Mouse (Mus musculus) MEL (cell line): ENCODE data around the gene Lrrc4b. TPM values are rescaled to one million over a fixed set of nuclear protein-coding genes. Genes with fewer than 3 reads are reported as not detected.

ENCODE experiments used
- DNase-seq: peaks from one replicate; pipeline ENCODE4 v3.0.0; 2011; ENCODE audit warnings: low read depth, low spot score
- H3K27ac ChIP-seq: 2 replicates; pipeline ENCODE4 v1.5.1; 2012; ENCODE audit warnings: low read depth, mild to moderate bottlenecking, control low read depth, low read length, moderate library complexity; ENCODE audit not compliant: control insufficient read depth
- H3K27me3 ChIP-seq, 2 experiments: fragments of 150-350 bp in 1 of 2; sonication (generic) in 1 of 2; 2 replicates each; pipeline ENCODE4 v1.6.1; 2012; ENCODE audit warnings: low read length in 2 of 2, mild to moderate bottlenecking in 2 of 2, improper control_type of control experiment in 1 of 2, moderate library complexity in 1 of 2; ENCODE audit not compliant: insufficient read depth in 2 of 2, control insufficient read depth in 1 of 2
- H3K36me3 ChIP-seq, 2 experiments: 2 replicates each; pipeline ENCODE4 v1.6.1; 2012 to 2014; ENCODE audit warnings: low read length in 2 of 2, improper control_type of control experiment in 1 of 2, inconsistent platforms in 1 of 2, mild to moderate bottlenecking in 1 of 2; ENCODE audit not compliant: insufficient read depth in 2 of 2, control insufficient read depth in 1 of 2
- H3K4me1 ChIP-seq, 2 experiments: fragments of 150-350 bp in 1 of 2; sonication (generic) in 1 of 2; 2 replicates each; pipeline ENCODE4 v1.6.1; 2012; ENCODE audit warnings: low read length in 2 of 2, improper control_type of control experiment in 1 of 2, mild to moderate bottlenecking in 1 of 2; ENCODE audit not compliant: insufficient read depth in 2 of 2, control insufficient read depth in 1 of 2
- H3K4me3 ChIP-seq, 2 experiments: fragments of 150-350 bp in 1 of 2; sonication (generic) in 1 of 2; 2 replicates each; pipeline ENCODE4 v1.5.1; 2012; ENCODE audit warnings: low read depth in 2 of 2, low read length in 2 of 2, mild to moderate bottlenecking in 2 of 2, moderate library complexity in 2 of 2, control low read depth in 1 of 2, improper control_type of control experiment in 1 of 2; ENCODE audit not compliant: control insufficient read depth in 1 of 2, insufficient read depth in 1 of 2
- H3K79me2 ChIP-seq: 2 replicates; pipeline ENCODE4 v1.6.1; 2012; ENCODE audit warnings: mild to moderate bottlenecking, low read length, moderate library complexity; ENCODE audit not compliant: control insufficient read depth, poor library complexity, insufficient read depth
- H3K9ac ChIP-seq: 2 replicates; pipeline ENCODE4 v1.6.1; 2012; ENCODE audit warnings: low read depth, mild to moderate bottlenecking, control low read depth, low read length, moderate library complexity; ENCODE audit not compliant: control insufficient read depth, poor library complexity, severe bottlenecking
- H3K9me3 ChIP-seq: fragments of 150-350 bp; sonication (generic); replicated peaks from 2 replicates; pipeline ENCODE4 v1.6.1; 2012; ENCODE audit warnings: mild to moderate bottlenecking, low read length, improper control_type of control experiment, moderate library complexity; ENCODE audit not compliant: insufficient read depth
- BHLHE40 ChIP-seq: IDR thresholded peaks from 2 replicates; pipeline ENCODE4 v1.6.1; 2012; ENCODE audit warnings: low read depth, mild to moderate bottlenecking, inconsistent platforms, low read length, improper control_type of control experiment, borderline replicate concordance
- EP300 ChIP-seq, 2 experiments: IDR thresholded peaks; 2 replicates each; pipeline ENCODE4 v1.6.1; 2011; ENCODE audit warnings: improper control_type of control experiment in 2 of 2, low read length in 2 of 2, low read depth in 1 of 2, mild to moderate bottlenecking in 1 of 2
- ETS1 ChIP-seq: IDR thresholded peaks from 2 replicates; pipeline ENCODE4 v1.6.1; 2012; ENCODE audit warnings: low read depth, mild to moderate bottlenecking, inconsistent platforms, low read length, improper control_type of control experiment, moderate library complexity
- GABPA ChIP-seq: IDR thresholded peaks from 2 replicates; pipeline ENCODE4 v1.6.1; 2012; ENCODE audit warnings: low read depth, mild to moderate bottlenecking, inconsistent platforms, low read length, improper control_type of control experiment, moderate library complexity
- JUND ChIP-seq: IDR thresholded peaks from 2 replicates; pipeline ENCODE4 v1.6.1; 2011; ENCODE audit warnings: low read depth, mild to moderate bottlenecking, improper control_type of control experiment, low read length
- KAT2A ChIP-seq: conservative IDR thresholded peaks from 2 replicates; pipeline ENCODE4 v1.6.1; 2012; ENCODE audit warnings: low read depth, low read length, improper control_type of control experiment, inconsistent platforms
- MEF2A ChIP-seq: IDR thresholded peaks from 2 replicates; pipeline ENCODE4 v1.6.1; 2014; ENCODE audit warnings: low read depth, mild to moderate bottlenecking, inconsistent platforms, low read length, improper control_type of control experiment; ENCODE audit not compliant: poor library complexity, insufficient replicate concordance, severe bottlenecking; ENCODE audit errors: extremely low read depth
- MYC ChIP-seq: IDR thresholded peaks from 2 replicates; pipeline ENCODE4 v1.6.1; 2011; ENCODE audit warnings: low read depth, mild to moderate bottlenecking, low read length, improper control_type of control experiment, moderate library complexity
- NELFE ChIP-seq: IDR thresholded peaks from 2 replicates; pipeline ENCODE4 v1.6.1; 2011; ENCODE audit warnings: low read depth, low read length, improper control_type of control experiment
- POLR2AphosphoS5 ChIP-seq: IDR thresholded peaks from 2 replicates; pipeline ENCODE4 v1.6.1; 2012; ENCODE audit warnings: low read depth, borderline replicate concordance, mild to moderate bottlenecking, inconsistent platforms, low read length, moderate library complexity, mixed read lengths
- RAD21 ChIP-seq: IDR thresholded peaks from 2 replicates; pipeline ENCODE4 v1.6.1; 2011; ENCODE audit warnings: mild to moderate bottlenecking, low read depth, low read length, improper control_type of control experiment
- RCOR1 ChIP-seq: IDR thresholded peaks from 2 replicates; pipeline ENCODE4 v1.6.1; 2012; ENCODE audit warnings: low read depth, mild to moderate bottlenecking, inconsistent platforms, low read length, improper control_type of control experiment
- SIN3A ChIP-seq: IDR thresholded peaks from 2 replicates; pipeline ENCODE4 v1.6.1; 2012; ENCODE audit warnings: low read length, improper control_type of control experiment, inconsistent platforms
- USF1 ChIP-seq: IDR thresholded peaks from 2 replicates; pipeline ENCODE4 v1.6.1; 2014; ENCODE audit warnings: low read depth, mild to moderate bottlenecking, inconsistent platforms, low read length, improper control_type of control experiment, moderate library complexity
- ZKSCAN1 ChIP-seq: IDR thresholded peaks from 2 replicates; pipeline ENCODE4 v1.6.1; 2012; ENCODE audit warnings: low read depth, mild to moderate bottlenecking, inconsistent platforms, low read length, improper control_type of control experiment, moderate library complexity
- ZNF384 ChIP-seq: IDR thresholded peaks from 2 replicates; pipeline ENCODE4 v1.6.1; 2012; ENCODE audit warnings: low read depth, mild to moderate bottlenecking, inconsistent platforms, low read length, improper control_type of control experiment
- polyA plus RNA-seq, 2 experiments: library from polyadenylated mRNA; stranded (reverse) in 1 of 2; unstranded in 1 of 2; fragments of >175 nt in 1 of 2; fragments of >200 nt in 1 of 2; gene quantifications; 2 replicates each; pipeline versions ENCODE4 v1.2.1 to v1.2.4; 2012; ENCODE audit warnings: low replicate concordance in 2 of 2, low read depth in 1 of 2; ENCODE audit not compliant: insufficient read length in 2 of 2, insufficient read depth in 1 of 2, missing spikeins in 1 of 2
- total RNA-seq: library from RNA; depleted of rRNA; stranded (reverse); fragments of 300-350 nt; gene quantifications from 2 replicates; pipeline ENCODE4 v1.2.3, GENCODE M21; 2012

Lrrc4b gene
- total and polyA plus RNA-seq, 3 experiments: 0.58 to 4.4 TPM; not detected in 1

DNA sequence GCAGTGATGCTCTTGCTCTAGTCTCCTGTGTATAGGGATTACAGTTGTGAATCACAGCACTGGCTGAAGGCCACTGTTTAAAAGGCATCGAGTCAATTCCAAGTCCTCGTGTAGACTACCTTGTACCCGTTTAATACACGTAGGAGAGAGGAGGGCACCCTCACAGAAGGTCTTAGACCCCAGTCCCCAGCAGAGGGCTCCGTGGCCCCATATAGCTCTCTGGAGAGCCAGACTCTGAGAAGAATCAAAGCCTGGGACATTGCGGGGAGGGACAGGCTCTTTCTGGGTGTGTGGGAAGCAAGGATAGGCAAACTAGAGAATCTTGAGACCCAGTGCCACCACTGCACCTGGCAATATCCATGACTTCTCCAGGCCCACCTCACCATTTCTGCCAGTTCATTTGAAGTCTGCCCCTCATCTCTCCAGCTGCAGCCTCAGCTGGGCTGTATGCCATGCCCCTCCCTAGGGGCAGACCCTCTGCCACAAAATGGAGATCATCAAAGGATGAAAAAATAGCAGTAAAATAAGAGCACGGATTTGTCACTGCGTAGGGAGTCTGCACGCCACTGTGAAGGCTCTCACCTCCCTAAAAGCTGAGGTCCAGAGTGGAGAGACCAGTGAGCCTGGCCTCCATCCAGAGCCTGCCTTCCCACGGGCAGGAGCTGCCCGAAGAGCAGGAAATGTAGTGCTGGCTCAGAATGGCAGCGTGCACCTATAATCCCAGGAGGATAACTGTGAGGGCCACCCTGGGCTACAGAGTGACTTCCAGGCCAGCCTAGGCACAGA is 17.4 kb downstream of the Lrrc4b start:
- Histone ChIP-seq H3K4me1 (no peaks in the 10 kb centered on the region), H3K27me3 (peaks cover 0 to 1% of the 10 kb centered on the region in 2 experiments; a peak in 2 of 4 replicates), H3K27ac (no peak overlapping the region), H3K36me3 (no peaks in the 10 kb centered on the region), H3K9me3 (no peaks in the 10 kb centered on the region), H3K9ac (no peak overlapping the region), H3K4me3 (no peak overlapping the region), H3K79me2 (no peaks in the 10 kb centered on the region)
- no peak for DNase-seq
- TF ChIP-seq RAD21 (no peak), MYC (no peak), SIN3A (no peak), GABPA (no peak), JUND (no peak)

DNA sequence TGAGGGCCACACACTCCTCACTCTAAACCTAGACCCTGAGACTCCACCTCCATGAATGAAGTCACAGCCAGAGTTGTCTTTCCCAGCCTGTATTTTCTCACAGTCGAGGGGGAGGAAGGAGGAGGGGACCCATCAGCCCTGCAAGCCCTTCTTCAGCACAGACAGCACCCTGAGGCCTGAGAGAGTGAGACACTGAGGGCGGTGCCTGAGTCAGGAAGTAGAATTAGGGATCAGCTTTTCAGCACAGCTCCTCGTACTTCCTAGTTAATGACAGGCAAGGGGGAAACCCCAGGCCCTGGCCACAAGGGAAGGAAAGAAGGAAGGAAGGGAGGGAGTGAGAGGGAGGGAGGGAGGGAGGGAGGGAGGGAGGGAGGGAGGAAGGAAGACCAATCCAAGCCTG is 24.4 kb downstream of the Lrrc4b start:
- H3K9me3 ChIP-seq: no peaks in the 10 kb centered on the region
- no peaks in the 10 kb centered on the region for H3K4me1 ChIP-seq
- no peak overlapping the region for H3K9ac ChIP-seq
- no peak overlapping the region for H3K27ac ChIP-seq
- no peaks in the 10 kb centered on the region for H3K79me2 ChIP-seq
- no peaks in the 10 kb centered on the region for H3K36me3 ChIP-seq
- TF ChIP-seq SIN3A (no peak), ZKSCAN1 (no peak), KAT2A (no peak), ZNF384 (no peak), RCOR1 (no peak), MEF2A (no peak), USF1 (no peak), EP300 (IDR thresholded peaks at IDR 0.05; ENCODE audit: low read depth in 1 of 2, low read length in 2 of 2) (no peak), JUND (no peak), NELFE (no peak), BHLHE40 (no peak), POLR2AphosphoS5 (no peak), ETS1 (no peak)
- no peak for DNase-seq
- no peak overlapping the region for H3K4me3 ChIP-seq
- no peaks in the 10 kb centered on the region for H3K27me3 ChIP-seq
